Mouse (Mus musculus) brain, embryonic 14.5 days (tissue): ENCODE measurements at regions not wholly inside any gene's neighbourhood (a gene's known extent, or its start where the extent isn't known, plus 50 kb on each side); places are given as distances from the start of the nearest gene placed in this dataset.
A peak's percentile ranks its signal among the peaks of the same experiment; 100 is the strongest.

ENCODE experiments used
- DNase-seq: peaks from one replicate; pipeline ENCODE4 v3.0.0-alpha.2; 2011; ENCODE audit warnings: low read depth
- CTCF ChIP-seq: fragments of 200-500 bp; IDR thresholded peaks from 2 replicates; pipeline ENCODE4 v1.5.1; 2012; ENCODE audit warnings: inconsistent platforms, mild to moderate bottlenecking, moderate library complexity, borderline replicate concordance; ENCODE audit not compliant: insufficient read depth, insufficient read length; ENCODE audit errors: extremely low read depth
- POLR2A ChIP-seq: fragments of 200-500 bp; IDR thresholded peaks from 2 replicates; pipeline ENCODE4 v1.6.1; 2012; ENCODE audit warnings: mild to moderate bottlenecking, inconsistent platforms, borderline replicate concordance; ENCODE audit not compliant: poor library complexity, insufficient read depth, insufficient read length, severe bottlenecking; ENCODE audit errors: extremely low read depth

DNA sequence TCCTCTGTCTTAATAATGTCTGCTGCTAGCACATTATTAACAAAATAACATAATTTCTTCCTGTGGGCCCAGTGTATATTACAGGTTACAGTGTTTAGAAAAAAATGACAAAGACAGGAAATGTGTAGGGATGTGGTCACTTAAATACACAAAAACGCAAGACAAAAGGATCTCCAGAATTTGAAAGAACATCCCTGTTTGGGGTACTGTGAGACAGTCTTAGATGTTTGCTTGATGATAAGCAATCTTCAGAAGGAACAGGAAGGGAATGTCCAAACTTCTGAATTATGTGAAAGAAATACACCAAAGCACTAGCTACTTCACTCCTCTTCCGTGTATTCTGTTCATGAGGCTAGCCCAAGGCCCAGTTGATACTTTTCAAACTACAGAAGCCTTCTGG, 251.8 kb downstream of the Ptprc start:
- DNase-seq: no peak
- TF ChIP-seq POLR2A (no peak), CTCF (no peak)

DNA sequence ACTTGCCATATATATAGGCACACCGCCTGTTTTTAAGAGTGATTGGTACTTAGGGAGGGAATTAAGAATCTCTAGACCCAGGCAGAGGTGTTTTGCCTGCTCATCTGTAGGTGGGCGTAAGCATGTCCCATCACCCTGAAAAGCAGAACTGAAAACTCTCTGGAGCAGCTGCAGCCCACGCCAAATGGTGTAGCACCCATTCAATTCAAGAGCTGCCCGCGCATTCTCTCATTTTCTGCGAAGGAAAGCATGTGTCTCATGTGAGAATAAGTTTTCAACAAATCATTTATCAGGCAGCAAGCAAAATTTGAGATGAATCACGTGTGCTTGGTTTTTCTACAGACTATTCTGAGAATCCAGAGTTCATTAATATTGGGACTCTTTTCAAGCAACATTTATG, 252.7 kb downstream of the Ptprc start:
- peak; percentile 36 for DNase-seq
- no peak for TF ChIP-seq CTCF
- no peak for TF ChIP-seq POLR2A

DNA sequence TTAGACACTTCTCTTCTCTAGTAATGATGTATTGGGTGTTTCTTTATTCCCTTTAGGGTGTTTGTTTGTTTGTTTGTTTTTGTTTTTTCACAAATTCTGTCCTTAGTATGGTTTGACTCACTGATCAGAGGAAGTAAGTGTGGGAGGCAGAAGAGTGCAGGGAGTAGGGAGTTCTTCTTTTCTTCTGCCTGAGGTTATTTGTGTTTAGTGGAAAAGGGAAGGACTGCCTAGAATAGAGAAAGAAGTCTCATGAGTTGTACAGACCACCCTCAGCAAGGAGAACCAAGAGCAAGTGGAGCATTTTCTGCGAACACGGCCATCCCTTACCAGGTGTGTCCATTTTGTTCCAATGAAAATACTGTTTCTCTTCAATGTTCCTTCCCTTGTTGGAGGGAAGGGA, 253.9 kb downstream of the Ptprc start:
- no peak for DNase-seq
- TF ChIP-seq CTCF: no peak
- TF ChIP-seq POLR2A: no peak

DNA sequence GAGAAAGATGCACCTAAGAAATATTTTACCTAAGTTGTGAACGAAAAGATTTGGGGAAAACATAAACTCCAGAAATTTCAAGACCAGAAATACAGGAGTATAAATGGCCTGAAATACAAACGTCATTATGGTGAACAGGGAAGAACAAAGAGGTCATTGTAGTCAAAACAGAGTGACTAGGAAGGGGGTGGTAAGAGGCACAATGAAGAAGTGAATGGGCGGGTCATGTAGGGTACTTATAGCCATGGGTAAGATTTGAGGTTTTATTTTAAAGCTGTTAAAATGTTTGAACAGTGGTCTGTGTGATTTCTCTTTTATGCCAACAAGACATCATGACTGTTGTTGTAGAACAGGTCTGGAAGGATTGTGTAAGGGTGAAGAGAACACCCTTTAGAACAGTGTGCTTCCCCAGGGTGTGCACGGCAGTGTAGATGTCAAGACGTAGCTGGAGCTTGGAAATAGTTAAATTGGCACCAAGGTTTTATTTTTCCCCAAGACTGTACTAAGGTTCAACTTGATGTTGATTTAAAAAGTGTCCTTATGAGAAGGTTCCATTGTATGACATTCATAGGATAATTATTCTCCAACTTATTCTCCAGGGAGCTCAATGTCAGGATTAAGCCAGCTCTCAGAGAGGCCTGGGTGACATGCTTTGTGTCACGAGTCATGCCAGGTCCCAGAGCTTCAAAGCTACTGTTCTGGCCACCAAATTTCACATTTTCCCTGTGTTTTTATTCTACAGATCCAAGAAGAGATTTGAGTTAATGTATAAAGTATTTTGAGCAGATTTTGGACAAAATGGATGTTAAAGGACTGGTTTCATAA, 255.6 kb downstream of the Ptprc start:
- no peak for DNase-seq
- TF ChIP-seq CTCF: no peak
- TF ChIP-seq POLR2A: no peak

DNA sequence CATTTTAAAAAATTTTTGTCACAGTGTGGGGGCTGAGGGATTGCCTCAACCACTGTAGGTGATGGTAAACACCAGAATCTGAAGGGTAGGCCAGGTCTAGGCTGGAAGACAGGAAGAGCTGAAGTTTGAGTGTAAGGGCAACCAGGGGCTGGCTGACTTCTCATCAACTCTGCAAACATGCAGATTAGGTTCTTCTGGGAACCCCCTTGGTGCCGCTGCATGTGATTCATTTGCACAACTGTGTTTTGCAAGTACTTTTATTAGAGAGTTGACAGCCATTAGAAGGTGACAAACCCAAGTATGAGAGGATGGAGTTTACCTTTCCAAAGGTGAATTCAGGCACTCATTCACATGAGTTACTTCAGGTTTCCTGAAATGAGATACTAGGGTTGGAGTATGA, 258.1 kb downstream of the Ptprc start:
- DNase-seq: no peak
- TF ChIP-seq CTCF (no peak), POLR2A (no peak)

DNA sequence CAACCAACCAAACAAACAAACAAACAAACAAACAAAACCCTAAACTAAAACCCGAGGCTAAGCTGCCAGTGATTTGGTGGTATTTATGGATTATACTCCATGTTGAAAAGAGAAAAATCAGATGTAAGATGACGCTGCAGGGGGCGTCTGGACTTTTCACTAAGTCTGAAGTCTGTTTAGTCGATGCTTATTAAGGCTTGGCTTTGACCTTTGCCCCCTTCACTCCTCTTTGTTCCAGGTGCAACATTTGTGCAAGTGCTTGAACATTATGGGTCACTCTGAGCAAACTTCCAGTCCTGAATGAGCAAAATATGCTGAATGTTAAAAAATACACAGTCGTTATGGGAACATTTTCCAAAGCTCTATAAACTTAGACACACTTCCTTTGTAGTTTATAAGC, 268.6 kb downstream of the Ptprc start:
- no peak for DNase-seq
- no peak for TF ChIP-seq POLR2A
- no peak for TF ChIP-seq CTCF

DNA sequence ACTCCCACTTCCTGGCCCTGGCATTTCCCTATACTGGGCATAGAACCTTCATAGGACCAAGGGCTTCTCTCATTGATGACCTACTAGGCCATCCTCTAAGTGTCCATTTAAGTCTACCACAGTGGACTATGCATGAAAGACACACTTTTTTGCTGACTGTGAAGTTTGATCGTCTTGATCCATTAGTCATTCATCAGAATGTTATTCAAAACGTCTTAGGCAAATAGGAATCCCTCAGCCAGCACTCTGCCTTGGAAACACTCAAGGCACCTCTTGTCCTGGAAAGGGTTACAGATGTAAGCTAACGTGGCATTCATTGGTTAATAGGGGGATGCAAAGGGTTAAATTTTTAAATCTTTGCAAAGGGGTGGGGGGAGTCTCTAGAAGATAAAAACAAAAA, 269.0 kb downstream of the Ptprc start:
- DNase-seq: no peak
- TF ChIP-seq POLR2A: no peak
- TF ChIP-seq CTCF: no peak

DNA sequence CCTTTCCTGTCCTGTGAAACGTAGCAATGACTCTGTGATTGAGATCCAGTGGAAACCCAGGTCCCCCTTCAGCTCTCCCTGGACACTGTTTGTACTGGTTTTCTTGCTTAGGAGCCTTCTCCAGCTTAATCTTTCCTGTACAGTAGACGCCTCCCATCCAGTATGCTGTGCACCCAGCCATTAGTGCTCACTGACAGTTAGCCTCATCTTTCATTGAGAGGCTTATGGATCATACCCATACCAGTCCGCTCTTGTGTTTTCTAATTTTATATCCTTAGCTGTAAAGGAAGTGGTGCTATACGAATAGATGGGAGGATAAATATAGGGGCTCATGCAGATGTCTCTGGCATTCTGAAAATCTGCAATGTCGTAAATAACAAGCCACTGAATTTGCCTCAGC, 269.9 kb downstream of the Ptprc start:
- TF ChIP-seq POLR2A: no peak
- TF ChIP-seq CTCF: no peak
- no peak for DNase-seq

DNA sequence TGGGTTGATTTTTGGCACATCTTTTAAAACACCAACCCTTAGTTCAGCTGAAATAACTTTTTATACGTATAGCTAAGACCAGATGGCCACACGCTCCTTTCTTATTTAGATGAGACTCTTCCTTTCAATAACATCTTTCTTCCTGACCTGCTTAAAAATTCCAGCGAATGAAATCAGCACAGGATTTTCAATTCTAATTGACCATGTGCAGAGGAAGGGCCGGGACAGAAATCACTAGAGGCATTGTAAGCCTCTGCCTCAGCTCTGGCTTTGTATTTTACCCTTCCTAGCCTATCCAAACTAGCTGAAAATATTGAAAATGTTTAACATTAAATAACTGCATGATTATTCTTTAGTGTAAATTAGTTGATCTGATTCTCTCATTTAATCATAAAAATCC, 272.2 kb downstream of the Ptprc start:
- peak; percentile 82 for DNase-seq
- TF ChIP-seq CTCF (no peak), POLR2A (no peak)

DNA sequence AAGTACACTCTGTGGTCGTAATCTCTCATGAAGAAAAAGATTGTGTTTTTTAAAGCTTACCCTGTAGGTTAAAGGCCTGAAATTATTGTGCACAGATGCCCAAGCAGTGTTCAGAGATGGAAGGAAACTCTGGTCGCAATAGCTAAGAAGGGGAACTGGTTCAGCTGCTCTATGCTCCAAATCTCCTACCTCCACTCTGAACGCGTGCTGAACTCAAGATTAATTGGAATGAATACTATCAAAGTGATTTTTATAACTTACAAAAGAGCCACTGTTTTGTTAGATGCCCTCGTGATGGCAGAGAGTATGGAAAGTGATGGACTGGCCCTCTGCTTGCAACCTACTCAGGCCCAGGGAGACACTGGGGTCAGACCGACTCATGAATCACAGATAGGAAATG, 272.6 kb downstream of the Ptprc start:
- no peak for TF ChIP-seq POLR2A
- no peak for TF ChIP-seq CTCF
- peak; percentile 60 for DNase-seq

DNA sequence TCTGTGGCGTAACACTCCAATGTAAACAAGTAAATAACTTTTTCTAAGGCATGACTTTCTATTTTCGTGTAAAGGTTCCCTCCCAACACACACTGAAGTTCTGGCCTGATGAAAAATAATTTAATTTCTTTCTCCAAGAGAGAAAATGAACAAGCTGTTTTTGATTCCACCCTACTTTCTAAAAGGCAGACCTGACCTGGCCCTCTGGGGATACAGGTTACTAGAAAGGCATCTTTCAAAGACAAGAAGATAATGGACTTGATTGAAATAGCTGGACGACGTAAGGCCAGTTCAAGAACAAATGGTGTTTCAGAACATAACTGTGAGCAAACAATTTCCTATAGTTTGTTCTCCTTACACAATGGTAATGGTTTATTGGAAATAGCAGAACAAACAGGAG, 273.5 kb downstream of the Ptprc start:
- DNase-seq: peak; percentile 50

DNA sequence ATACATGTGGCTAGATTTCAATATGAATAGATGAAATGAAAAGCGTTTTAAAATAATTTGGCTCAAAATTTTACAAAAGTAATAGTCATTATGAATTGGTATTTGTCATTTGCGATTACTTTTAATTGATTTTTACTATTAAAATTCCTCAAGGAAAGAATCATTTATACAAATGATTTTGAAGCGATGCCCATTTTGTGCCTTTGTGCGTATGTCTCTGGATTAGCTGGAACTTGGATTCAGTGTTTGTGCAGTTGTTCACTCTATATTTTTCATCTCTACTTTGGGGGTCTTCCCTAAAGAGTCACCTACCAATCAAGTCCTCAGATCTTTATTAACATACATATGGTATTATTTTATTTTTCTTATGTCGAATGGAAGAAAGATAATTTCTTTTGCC, 274.3 kb downstream of the Ptprc start:
- peak; percentile 63 for DNase-seq
- TF ChIP-seq POLR2A: no peak
- no peak for TF ChIP-seq CTCF

More for the DNA sequence above, 273.5 kb downstream of the Ptprc start:
- no peak for TF ChIP-seq CTCF
- no peak for TF ChIP-seq POLR2A
